Mouse (Mus musculus): Measurements from ENCODE around the gene Efna1.

Gene Efna1

DNA sequence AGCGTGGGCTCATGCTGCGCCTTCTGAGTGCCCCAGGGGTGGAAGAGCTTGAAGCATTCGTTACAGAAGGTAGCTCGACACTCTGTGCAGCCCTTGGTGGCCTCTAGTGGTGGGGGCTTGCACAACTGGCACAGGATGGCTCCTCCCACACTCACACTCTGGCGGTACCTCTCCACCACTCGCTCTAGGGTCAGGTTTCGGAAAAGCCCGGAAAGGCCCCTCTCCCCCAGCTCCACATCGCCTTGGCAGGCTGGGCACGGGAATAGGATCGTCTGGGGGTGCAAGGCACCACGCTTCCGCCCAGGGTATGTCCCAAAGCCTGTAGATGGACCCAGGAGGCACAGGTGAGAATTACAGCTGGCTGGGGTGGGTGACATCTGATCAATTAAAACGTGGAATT, 37.3 kb downstream of the Efna1 start:
- DNase-seq: peak; percentile 64 to 79

DNA sequence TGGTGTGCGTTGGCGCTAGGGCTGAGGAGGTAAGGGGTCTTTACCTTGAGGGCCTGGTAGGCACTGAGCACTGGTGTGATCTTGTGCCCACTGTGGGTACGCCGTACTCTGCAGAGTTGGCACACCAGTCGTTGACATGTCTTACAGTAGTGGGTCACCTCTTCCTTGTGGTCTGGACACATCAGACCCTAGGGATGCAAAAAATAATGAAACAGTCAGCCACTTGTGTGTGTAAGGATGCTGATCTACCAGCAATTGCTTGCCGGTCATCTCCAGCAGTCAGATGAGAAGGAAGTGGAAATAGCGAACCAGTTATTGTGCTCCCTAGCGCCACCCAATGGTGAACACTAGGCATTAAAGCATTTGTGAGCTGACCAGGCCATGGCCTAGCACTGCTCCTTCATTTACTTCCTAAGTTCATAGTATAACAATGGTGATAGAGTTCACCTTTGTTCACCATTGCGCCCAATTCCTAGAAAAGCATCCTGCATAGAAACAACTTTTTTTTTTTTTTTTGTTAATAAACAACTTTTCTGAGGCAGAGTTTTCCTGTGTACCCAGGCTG, 38.5 kb downstream of the Efna1 start:
- DNase-seq: peak; percentile 71 to 87

DNA sequence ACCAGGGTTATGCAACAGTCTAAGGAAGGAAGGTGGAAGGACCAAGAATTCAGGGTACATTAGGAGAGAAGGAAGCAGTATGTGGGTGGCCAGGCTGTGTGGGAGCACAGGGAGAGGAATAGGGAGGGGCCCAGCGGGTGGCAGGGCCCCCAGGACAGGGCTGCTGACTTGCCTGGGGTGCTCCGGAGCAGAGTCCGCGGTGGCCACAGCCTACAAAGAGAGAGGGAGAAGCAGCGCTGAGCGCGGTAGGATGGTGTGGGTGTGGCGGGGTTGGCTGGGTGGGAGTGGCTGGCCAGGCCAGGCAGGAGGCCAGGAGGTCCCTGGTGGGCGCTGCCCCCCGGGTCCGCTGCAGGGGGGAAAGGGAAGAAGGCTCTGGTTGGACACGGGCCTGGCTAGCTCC, 42.4 kb downstream of the Efna1 start:
- peak in 1 of 2 experiments; percentile 53 for DNase-seq

DNA sequence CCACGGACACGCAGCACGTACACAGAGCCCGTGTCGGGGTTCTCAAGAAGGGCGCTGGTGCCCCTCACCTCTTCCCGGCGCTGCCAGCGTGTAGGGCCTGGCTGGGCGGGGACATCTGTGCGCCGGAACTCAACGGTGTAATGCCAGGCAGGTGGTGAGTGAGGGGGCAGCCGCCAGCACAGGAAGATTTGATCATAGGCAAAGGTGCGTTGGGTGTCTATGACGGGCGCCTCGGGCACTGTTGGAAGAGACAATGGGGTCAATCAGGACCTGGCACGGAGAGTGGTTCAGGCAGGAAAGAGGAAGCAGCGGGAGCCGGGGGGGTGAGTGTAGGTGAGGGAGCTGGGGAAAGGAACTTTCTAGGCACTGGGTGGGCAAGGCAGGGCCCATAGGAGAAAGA, 43.3 kb downstream of the Efna1 start:
- DNase-seq: no peak

DNA sequence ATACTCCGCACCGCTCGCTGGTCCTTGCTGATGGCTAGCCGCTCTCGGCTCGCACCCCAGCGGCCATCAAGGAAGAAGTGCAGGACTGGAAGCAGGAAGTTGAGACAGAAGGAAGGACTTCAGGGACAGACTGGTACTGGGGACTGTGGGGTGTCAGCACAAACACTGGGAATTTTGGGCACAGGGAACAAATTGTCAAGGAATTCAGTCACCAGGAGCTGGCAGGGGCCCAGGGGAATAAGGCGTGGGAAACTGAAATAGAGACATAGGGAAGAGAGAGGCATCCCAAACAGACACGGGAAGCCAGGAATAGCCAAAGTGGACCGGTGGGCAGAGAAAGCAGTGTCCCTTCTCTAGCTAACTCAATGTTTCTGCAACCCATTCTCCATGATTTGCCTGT, 44.4 kb downstream of the Efna1 start:
- no peak for DNase-seq

DNA sequence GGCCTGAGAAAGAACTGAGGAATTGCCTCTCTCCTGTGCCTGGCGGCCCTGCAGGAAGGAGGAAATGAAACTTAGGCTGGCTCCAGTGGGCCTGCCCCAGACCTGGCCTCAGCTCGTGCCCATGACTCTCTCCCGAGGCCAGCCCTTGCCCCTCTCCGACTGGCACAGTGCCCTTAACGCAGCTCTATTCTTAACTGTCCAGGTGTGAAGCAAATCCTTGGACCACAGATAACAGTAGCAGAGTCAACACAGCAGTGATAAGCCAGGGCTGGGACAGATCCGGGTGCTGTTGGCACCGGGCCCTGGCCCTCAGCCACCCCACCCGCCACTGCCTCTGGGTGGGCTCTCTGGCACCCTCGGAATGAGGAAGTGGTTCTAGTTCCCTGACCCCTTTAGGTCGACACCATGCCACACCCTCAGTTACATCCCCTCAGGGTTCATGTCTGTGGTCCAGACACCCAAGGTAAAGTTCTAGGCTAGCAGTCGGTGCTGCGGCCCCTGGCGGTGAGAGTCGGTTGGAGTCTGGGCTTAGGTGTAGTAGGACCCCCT, 47.3 kb downstream of the Efna1 start:
- peak in 1 of 2 experiments; percentile 38 for DNase-seq

DNA sequence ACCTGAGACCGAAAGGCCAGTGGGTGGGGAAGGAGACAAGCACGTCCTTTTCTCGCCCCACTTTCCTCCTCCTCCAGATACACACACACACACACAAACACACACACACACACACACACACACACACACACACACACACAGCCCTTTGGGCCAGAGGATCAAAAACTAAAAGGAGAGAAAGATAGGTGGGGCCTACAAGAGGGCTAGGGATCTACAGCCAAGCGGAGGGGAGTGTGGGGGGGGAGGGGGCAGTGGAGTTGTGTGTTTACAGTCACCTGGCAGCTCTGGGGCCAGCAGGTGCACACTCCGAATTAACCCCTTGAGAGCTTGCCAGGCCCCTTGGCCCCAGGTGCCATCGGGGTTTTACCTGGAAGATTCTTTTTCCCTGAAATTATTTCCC, 48.3 kb downstream of the Efna1 start:
- DNase-seq: no peak

DNA sequence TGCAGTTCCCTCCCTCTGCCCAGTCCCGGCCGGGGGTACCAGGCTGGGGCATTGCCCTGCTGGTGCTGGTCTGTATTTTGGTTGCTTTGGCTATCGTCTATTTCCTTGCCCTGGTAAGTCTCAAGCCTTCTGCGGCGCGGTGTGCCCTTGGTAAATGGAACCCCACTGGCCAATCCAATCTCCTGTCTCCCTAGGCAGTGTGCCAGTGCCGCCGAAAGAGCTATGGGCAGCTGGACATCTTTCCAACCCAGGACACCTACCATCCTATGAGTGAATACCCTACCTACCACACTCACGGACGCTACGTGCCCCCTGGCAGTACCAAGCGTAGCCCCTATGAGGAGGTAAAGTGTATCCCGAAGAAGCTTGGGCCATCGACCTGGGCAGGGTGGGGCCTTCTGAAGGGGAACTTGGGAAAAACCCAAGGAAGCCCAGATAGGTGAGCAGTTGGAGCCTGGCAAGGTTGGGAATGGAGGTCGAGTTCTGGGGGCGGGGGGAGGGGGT, 49.1 kb downstream of the Efna1 start:
- DNase-seq: no peak

DNA sequence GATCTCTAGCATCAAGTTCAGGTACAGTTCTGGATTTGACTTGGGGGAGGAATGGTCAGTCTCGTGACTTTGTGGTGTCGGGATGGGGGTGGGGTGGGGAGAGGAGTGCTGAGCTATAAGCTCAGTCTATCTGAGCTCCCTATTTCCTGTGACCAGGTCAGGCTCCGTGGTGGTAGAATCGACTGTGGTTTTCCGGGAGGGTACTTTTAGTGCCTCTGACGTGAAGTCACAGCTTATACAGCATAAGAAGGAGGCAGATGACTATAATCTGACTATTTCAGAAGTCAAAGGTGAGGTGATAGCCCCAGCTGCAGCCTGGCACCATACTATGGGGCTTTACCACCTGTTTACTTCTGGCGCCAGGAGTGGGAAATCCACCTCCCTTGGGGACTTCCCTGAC, 49.6 kb downstream of the Efna1 start:
- no peak for DNase-seq

DNA sequence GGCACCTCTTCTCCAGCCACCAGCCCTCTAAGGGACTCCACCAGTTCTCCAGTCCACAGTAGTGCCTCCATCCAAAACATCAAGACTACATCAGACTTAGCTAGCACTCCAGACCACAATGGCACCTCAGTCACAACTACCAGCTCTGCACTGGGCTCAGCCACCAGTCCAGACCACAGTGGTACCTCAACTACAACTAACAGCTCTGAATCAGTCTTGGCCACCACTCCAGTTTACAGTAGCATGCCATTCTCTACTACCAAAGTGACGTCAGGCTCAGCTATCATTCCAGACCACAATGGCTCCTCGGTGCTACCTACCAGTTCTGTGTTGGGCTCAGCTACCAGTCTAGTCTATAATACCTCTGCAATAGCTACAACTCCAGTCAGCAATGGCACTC, 50.4 kb downstream of the Efna1 start:
- no peak for DNase-seq

DNA sequence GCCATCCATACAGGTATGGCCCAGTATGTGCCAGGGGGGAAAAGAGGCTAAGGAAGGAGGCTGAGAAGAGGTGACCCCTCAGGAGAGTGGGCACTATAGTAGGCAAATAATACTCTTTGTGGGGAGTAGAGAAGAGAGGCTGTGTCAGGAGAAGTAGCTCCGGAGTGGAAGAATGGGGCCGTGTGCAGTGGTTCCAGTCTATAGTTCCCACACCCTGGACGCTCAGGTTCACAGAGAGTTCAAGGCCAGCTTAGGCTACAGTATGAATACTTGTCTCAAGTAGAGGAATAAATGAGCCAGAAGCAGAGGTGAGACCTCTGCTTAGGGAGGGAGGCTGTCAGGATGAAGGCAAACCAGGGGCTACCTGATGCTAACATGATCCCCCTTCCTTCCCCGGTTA, 51.7 kb downstream of the Efna1 start:
- DNase-seq: no peak

DNA sequence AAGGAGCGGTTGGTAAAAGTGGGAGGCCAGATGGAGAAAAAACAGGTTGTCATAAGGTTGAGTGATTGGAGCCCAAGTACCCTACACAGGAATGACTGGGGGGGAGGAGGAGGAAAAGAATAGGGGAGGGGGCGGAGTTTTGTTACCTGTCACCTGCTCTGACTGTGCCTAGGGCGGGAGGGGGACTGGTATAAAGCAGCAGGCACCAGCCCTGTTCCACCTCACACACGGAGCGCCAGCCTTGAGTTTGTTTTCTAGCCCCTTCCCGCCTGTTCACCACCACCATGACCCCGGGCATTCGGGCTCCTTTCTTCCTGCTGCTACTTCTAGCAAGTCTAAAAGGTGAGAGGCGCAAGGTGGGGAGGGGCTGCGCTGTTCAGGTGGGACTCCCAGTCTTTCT, 52.1 kb downstream of the Efna1 start, which contains the start of gene Muc1:
Gene Muc1 (plus strand): TSS at position 222 of the 400 bp plus-strand sequence.
- DNase-seq: peak; percentile 48 to 51

DNA sequence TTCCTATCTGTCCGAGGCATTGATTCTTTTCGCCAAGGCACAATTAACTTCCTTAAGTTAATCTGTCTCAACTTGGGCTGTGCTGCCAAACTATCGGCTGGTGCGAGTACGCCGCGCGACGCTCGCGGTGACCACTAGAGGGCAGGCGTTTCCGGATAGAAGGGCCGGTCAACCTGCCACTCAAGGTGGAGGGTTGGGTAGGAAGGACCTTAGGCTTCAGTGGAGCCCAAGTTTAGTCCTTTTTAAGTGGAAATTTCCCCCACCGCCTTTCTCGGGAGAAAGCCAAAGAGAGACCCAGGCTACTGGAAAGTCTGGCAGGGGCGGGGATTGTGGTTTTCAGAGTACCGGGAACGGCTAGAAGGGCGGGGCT, 52.8 kb downstream of the Efna1 start:
- peak; percentile 91 to 94 for DNase-seq

DNA sequence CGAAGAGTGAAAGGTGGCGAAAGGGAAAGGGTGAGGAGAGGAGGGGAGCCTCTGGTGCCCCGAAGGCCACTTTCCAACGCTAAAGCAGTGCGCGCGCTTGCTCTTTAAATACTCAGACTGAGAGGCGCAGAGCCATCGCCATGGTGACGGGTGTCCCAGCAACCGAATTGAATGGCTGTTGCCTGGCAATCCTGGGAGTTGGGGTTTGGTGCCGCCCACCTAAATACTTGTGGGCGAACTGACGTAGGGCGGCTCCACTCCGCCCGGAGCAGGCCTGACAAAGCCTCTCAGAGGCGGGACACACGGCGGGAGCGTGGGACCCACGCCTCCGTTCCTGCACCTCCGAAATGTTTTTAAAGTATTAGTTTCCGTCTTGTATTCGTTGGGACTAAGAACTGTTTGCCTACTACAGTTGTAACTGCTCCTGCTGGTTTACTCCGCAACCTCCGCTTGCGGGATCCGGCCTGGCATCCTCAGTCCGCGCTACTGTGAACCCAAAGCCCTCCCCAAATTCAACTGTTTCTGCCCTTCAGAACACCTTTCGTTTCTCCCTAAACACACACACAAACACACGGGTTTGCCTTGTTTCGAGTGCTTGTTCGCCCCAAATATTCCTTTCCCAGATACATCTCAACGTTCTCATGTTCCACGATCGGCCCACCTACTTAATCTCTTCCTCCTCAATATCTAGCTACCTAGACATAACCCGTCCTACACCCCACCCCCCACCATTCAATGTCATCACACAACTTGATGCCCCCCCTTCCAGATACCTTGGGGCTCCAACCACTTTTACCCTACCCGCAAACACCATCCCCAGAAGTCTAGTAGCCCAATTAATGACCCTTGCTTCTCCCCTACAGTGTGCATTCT, 53.4 kb downstream of the Efna1 start:
- peak; percentile 92 to 94 for DNase-seq

DNA sequence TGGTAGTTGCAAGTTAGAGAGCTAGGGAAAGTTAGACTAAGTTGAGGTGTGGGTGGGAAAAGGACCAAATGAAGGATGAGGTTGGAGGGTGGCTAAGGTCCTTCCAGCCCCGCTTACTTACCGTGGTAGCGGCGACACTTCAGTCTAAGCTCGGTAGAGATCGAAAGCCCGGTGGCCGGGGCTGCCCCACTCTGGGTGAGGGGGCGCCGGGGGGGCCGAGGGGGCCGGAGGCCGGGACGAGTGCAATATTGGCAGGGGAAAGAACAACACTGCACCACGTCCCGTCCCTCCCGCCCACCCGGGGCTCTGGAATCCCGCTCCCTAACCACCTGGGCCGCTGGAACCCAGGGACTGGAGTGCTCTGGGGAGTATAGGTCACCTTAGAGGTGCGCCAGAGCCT, 54.0 kb downstream of the Efna1 start, which contains the start of gene Mtx1:
Gene Mtx1 (minus strand): TSS at position 189 of the 400 bp plus-strand sequence.
- DNase-seq: no peak

DNA sequence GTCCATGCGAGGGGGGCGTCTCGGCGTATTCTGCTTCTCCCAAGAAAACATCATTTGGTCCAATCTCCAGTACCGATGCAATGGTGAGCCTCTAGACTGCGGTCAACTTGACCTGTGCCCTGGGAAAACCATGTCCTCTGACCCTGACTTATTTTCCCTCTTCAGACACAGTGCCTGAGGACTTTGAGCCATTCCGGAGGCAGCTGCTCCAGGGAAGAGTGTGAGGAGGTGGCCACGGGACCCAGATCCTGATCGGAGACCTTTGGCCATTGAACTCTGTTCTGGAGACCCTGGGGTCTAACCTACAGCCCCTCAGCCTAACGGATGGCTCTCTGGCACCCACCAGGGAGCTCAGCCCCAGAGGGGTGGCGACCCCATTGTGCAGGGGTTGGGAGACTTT, 54.6 kb downstream of the Efna1 start:
- peak in 1 of 2 experiments; percentile 58 for DNase-seq

DNA sequence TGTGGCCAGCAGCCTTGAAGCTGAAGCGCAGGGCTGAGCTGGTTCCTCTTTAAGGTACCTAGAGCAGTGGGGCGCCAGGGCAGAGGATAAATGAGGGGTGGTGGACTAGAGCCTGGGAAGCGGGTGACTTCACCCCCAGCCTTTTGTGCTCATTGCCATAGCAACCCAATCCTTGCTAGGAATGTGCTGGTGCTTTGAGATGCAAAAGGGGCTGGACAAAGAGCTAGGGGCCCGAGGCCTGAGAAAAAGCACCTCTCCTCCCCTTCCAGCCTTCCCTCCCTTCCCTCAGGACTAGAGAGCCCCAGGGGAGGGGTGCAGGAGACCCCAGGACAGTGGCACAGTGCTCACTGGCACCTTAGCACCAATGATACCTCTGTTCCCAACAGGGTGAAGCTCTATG, 55.0 kb downstream of the Efna1 start:
- DNase-seq: no peak

DNA sequence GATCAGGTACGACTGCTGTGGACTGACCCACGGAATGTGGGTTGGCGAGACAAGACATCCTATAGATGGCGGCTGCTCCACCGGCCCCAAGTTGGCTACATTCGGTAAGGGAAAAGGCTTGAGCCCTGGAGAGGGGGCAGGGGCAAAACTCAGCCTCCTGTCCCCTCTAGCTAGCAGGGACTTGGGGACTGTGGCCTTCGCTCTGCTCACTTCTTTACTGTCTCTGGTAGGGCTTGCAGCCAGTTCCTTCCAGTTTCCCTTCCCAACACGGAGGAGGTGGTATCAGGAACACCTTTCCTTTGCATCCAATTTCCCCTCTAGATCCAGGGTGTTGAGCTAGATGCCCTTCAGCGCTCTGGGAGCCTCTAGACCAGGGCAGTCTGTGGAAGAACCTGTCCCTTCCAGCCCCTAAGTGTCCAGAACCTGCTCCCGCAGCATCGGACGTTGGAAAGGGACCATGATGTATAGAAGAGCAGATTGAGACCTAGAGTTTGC, 55.6 kb downstream of the Efna1 start:
- no peak for DNase-seq

DNA sequence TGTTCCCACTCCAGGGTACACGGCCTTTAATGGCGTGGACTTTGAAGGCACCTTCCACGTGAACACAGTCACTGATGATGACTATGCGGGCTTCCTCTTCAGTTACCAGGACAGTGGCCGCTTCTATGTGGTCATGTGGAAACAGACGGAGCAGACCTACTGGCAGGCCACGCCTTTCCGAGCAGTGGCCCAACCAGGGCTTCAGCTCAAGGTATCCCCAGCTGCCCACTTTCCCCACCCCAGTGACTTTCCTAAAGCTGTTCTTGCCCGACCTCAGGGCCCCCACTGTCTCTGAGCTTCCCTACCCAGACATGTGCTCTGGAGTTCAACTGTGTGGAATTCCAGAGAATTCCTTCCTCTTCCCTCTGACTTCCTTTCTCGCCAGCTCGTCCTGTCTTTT, 56.1 kb downstream of the Efna1 start:
- DNase-seq: no peak

Measured in kidney, postnatal 36 days (tissue).